Mouse (Mus musculus): ENCODE measurements at regions not wholly inside any gene's neighbourhood (a gene's known extent, or its start where the extent isn't known, plus 50 kb on each side); places are given as distances from the start of the nearest gene placed in this dataset.

- Histone ChIP-seq H3K36me3 (ENCODE audit: control insufficient read depth, insufficient read depth, low read length) (no peaks in the 10 kb centered on the region), H3K4me3 (ENCODE audit: extremely low read depth, insufficient read depth, insufficient read length) (no peak overlapping the region), H3K27me3 (ENCODE audit: control insufficient read depth, insufficient read depth, low read length) (no peaks in the 10 kb centered on the region), H3K4me1 (ENCODE audit: control insufficient read depth, insufficient read depth, insufficient read length) (peaks cover 2% of the 10 kb centered on the region; the same call in 1 of the 2 replicates), H3K27ac (ENCODE audit: insufficient read depth, low read length) (no peak overlapping the region)
- TF ChIP-seq POLR2A (IDR thresholded peaks at IDR 0.05; ENCODE audit: low read depth, low read length) (no peak), CTCF (IDR thresholded peaks at IDR 0.05; ENCODE audit: extremely low read depth, insufficient read depth, insufficient read length, insufficient replicate concordance) (no peak)
- 89% methylated on average over 2 of the region's 2 CpGs for WGBS
- no peak for DNase-seq (ENCODE audit: low read depth in 1 of 2, low spot score in 2 of 2)
These were observed 91.8 kb upstream of the Dusp10 start for GRCm38 (mm10) chr1:183921262-183921661.

GRCm38 (mm10) chr1:183928539-183928938 lies 84.6 kb upstream of the Dusp10 start:
- peaks cover 20% of the 10 kb centered on the region; the same call in 1 of the 2 replicates for H3K4me1 ChIP-seq (ENCODE audit: control insufficient read depth, insufficient read depth, insufficient read length)
- no peak for DNase-seq (ENCODE audit: low read depth in 1 of 2, low spot score in 2 of 2)
- H3K27ac ChIP-seq (ENCODE audit: insufficient read depth, low read length), result no peak overlapping the region
- no peaks in the 10 kb centered on the region for H3K36me3 ChIP-seq (ENCODE audit: control insufficient read depth, insufficient read depth, low read length)
- H3K27me3 ChIP-seq (ENCODE audit: control insufficient read depth, insufficient read depth, low read length), result no peaks in the 10 kb centered on the region
- H3K4me3 ChIP-seq (ENCODE audit: extremely low read depth, insufficient read depth, insufficient read length), result no peak overlapping the region
- TF ChIP-seq POLR2A (IDR thresholded peaks at IDR 0.05; ENCODE audit: low read depth, low read length), result no peak
- TF ChIP-seq CTCF (IDR thresholded peaks at IDR 0.05; ENCODE audit: extremely low read depth, insufficient read depth, insufficient read length, insufficient replicate concordance), result no peak
- WGBS, result 67% methylated on average over 4 of the region's 4 CpGs

DNA sequence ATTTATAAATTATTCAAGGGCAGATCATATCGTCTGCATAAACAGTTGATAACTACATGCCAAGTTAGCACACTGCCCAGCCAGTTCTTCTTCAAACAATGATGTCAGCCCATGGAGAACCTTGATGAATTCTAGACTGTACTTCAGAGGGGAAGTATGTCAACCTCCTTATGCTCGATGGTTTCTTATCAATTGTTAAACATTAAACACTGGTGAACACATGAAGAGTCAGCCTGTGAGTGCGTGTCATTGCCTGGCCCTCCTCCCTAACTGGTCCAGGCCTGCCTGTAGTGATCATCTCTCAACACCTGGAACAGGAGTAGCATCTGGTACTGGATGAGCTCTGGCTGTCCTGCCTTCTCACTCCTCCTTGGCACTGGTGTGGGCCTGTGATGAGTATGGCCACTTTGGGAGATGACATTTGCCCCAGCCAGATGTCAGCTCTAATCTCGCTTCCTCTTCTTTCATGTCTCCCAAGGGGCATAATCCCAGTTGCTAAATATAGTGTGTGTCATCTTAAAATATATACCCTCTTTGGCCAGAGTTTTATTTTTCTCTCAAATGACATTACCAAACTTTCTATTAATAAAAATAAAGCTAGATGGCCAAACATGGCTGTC lies 82.6 kb upstream of the Dusp10 start:
- H3K36me3 ChIP-seq (ENCODE audit: control insufficient read depth, insufficient read depth, low read length), result no peaks in the 10 kb centered on the region
- TF ChIP-seq POLR2A (IDR thresholded peaks at IDR 0.05; ENCODE audit: low read depth, low read length) (no peak), CTCF (IDR thresholded peaks at IDR 0.05; ENCODE audit: extremely low read depth, insufficient read depth, insufficient read length, insufficient replicate concordance) (no peak)
- H3K27ac ChIP-seq (ENCODE audit: insufficient read depth, low read length), result peak overlapping the region; percentile 42
- H3K4me1 ChIP-seq (ENCODE audit: control insufficient read depth, insufficient read depth, insufficient read length), result peaks cover 25% of the 10 kb centered on the region; the same call in 1 of the 2 replicates
- DNase-seq (ENCODE audit: low read depth in 1 of 2, low spot score in 2 of 2), result no peak
- WGBS, result 48% methylated on average over 4 of the region's 4 CpGs
- no peaks in the 10 kb centered on the region for H3K27me3 ChIP-seq (ENCODE audit: control insufficient read depth, insufficient read depth, low read length)
- H3K4me3 ChIP-seq (ENCODE audit: extremely low read depth, insufficient read depth, insufficient read length), result no peak overlapping the region

GRCm38 (mm10) chr1:183931141-183931540 lies 82.0 kb upstream of the Dusp10 start:
- H3K4me3 ChIP-seq (ENCODE audit: extremely low read depth, insufficient read depth, insufficient read length), result no peak overlapping the region
- 72% methylated on average over 3 of the region's 3 CpGs for WGBS
- no peaks in the 10 kb centered on the region for H3K27me3 ChIP-seq (ENCODE audit: control insufficient read depth, insufficient read depth, low read length)
- DNase-seq (ENCODE audit: low read depth in 1 of 2, low spot score in 2 of 2), result no peak
- peaks cover 25% of the 10 kb centered on the region; the same call in 1 of the 2 replicates for H3K4me1 ChIP-seq (ENCODE audit: control insufficient read depth, insufficient read depth, insufficient read length)
- no peak for TF ChIP-seq CTCF (IDR thresholded peaks at IDR 0.05; ENCODE audit: extremely low read depth, insufficient read depth, insufficient read length, insufficient replicate concordance)
- no peak for TF ChIP-seq POLR2A (IDR thresholded peaks at IDR 0.05; ENCODE audit: low read depth, low read length)
- no peaks in the 10 kb centered on the region for H3K36me3 ChIP-seq (ENCODE audit: control insufficient read depth, insufficient read depth, low read length)
- H3K27ac ChIP-seq (ENCODE audit: insufficient read depth, low read length), result no peak overlapping the region

- H3K27me3 ChIP-seq (ENCODE audit: control insufficient read depth, insufficient read depth, low read length), result no peaks in the 10 kb centered on the region
- H3K4me3 ChIP-seq (ENCODE audit: extremely low read depth, insufficient read depth, insufficient read length), result no peak overlapping the region
- H3K36me3 ChIP-seq (ENCODE audit: control insufficient read depth, insufficient read depth, low read length), result no peaks in the 10 kb centered on the region
- TF ChIP-seq POLR2A (IDR thresholded peaks at IDR 0.05; ENCODE audit: low read depth, low read length) (no peak), CTCF (IDR thresholded peaks at IDR 0.05; ENCODE audit: extremely low read depth, insufficient read depth, insufficient read length, insufficient replicate concordance) (no peak)
- H3K4me1 ChIP-seq (ENCODE audit: control insufficient read depth, insufficient read depth, insufficient read length), result peaks cover 18% of the 10 kb centered on the region; the same call in 1 of the 2 replicates
- DNase-seq (ENCODE audit: low read depth in 1 of 2, low spot score in 2 of 2), result peak in 1 of 2 experiments; percentile 48
- WGBS, result 47% methylated on average over 2 of the region's 2 CpGs
- H3K27ac ChIP-seq (ENCODE audit: insufficient read depth, low read length), result no peak overlapping the region
These were observed 79.3 kb upstream of the Dusp10 start for GRCm38 (mm10) chr1:183933845-183934244.

GRCm38 (mm10) chr1:183937166-183937565 lies 75.9 kb upstream of the Dusp10 start:
- H3K27me3 ChIP-seq (ENCODE audit: control insufficient read depth, insufficient read depth, low read length), result no peaks in the 10 kb centered on the region
- no peaks in the 10 kb centered on the region for H3K36me3 ChIP-seq (ENCODE audit: control insufficient read depth, insufficient read depth, low read length)
- H3K4me3 ChIP-seq (ENCODE audit: extremely low read depth, insufficient read depth, insufficient read length), result no peak overlapping the region
- no peak for DNase-seq (ENCODE audit: low read depth in 1 of 2, low spot score in 2 of 2)
- peaks cover 7% of the 10 kb centered on the region; the same call in 1 of the 2 replicates for H3K4me1 ChIP-seq (ENCODE audit: control insufficient read depth, insufficient read depth, insufficient read length)
- no peak overlapping the region for H3K27ac ChIP-seq (ENCODE audit: insufficient read depth, low read length)
- TF ChIP-seq CTCF (IDR thresholded peaks at IDR 0.05; ENCODE audit: extremely low read depth, insufficient read depth, insufficient read length, insufficient replicate concordance) (no peak), POLR2A (IDR thresholded peaks at IDR 0.05; ENCODE audit: low read depth, low read length) (no peak)
- WGBS, result 90% methylated on average over 11 of the region's 11 CpGs

- 88% methylated on average over 6 of the region's 6 CpGs for WGBS
- TF ChIP-seq CTCF (IDR thresholded peaks at IDR 0.05; ENCODE audit: extremely low read depth, insufficient read depth, insufficient read length, insufficient replicate concordance) (no peak), POLR2A (IDR thresholded peaks at IDR 0.05; ENCODE audit: low read depth, low read length) (no peak)
- no peak for DNase-seq (ENCODE audit: low read depth in 1 of 2, low spot score in 2 of 2)
These were observed 74.7 kb upstream of the Dusp10 start for GRCm38 (mm10) chr1:183938361-183938760.

More at GRCm38 (mm10) chr1:183938361-183938760, 74.7 kb upstream of the Dusp10 start:
- H3K4me1 ChIP-seq (ENCODE audit: control insufficient read depth, insufficient read depth, insufficient read length), result peaks cover 5% of the 10 kb centered on the region; the same call in 1 of the 2 replicates
- H3K4me3 ChIP-seq (ENCODE audit: extremely low read depth, insufficient read depth, insufficient read length), result no peak overlapping the region
- no peak overlapping the region for H3K27ac ChIP-seq (ENCODE audit: insufficient read depth, low read length)
- no peaks in the 10 kb centered on the region for H3K36me3 ChIP-seq (ENCODE audit: control insufficient read depth, insufficient read depth, low read length)
- no peaks in the 10 kb centered on the region for H3K27me3 ChIP-seq (ENCODE audit: control insufficient read depth, insufficient read depth, low read length)
